Mouse (Mus musculus): ENCODE data around the gene Cfap77. TPM values are rescaled to one million over a fixed set of nuclear protein-coding genes. Genes with fewer than 3 reads are reported as not detected.

Gene Cfap77
- polyA plus RNA-seq, 1 experiment from 2014 or later, result 0.79 TPM

DNA sequence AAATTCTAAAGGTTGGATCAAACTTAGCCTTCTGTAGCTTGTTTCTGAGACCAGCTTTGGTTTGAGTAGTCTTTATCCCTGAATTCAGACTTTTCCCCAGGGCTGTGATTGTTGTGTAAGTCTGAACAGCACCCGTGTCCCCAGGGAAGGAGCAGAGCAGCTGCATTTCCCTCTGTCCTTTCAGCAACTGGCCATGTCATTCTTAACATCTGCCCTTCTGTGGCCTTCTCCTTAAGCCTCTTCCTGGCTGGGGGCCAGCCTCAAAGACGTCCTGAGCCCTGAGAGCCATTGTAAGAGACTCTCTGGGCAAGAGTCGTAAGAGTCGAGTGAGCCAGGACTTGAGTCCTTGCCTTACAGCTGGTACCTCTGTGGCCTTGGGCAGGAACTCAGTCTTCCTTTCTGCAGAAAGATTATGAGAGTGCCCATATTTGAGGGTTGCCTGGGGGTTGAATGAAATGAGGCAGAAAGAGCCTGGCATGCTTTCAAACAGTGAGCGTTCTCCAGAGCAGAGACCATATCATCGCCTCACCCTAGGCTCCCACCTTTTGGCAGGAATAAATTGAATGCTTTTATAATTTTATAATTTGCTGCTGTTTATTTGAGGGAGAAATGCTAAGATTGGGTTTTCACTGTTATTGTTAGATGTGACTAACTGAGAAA is 171.9 kb downstream of the Cfap77 start:
- peak; percentile 64 for DNase-seq (ENCODE audit: low spot score)
- Histone ChIP-seq H3K4me1 (ENCODE audit: control insufficient read depth, insufficient read depth, low read length) (no peaks in the 10 kb centered on the region), H3K9me3 (ENCODE audit: control insufficient read depth, low read length) (no peaks in the 10 kb centered on the region), H3K4me2 (ENCODE audit: low read depth, low read length) (no peak overlapping the region), H3K27me3 (replicated peaks; ENCODE audit: control insufficient read depth, insufficient read depth, low read length) (no peaks in the 10 kb centered on the region), H3K4me3 (ENCODE audit: low read depth, low read length) (no peak overlapping the region), H3K36me3 (ENCODE audit: control insufficient read depth, insufficient read depth, low read length) (peaks cover 66% of the 10 kb centered on the region), H3K27ac (replicated peaks; ENCODE audit: low read depth, low read length) (no peak overlapping the region), H3K9ac (ENCODE audit: low read depth, low read length) (no peak overlapping the region)
- no peak for ATAC-seq (ENCODE audit: low read depth)
- 74% methylated on average over 6 of the region's 6 CpGs for WGBS

DNA sequence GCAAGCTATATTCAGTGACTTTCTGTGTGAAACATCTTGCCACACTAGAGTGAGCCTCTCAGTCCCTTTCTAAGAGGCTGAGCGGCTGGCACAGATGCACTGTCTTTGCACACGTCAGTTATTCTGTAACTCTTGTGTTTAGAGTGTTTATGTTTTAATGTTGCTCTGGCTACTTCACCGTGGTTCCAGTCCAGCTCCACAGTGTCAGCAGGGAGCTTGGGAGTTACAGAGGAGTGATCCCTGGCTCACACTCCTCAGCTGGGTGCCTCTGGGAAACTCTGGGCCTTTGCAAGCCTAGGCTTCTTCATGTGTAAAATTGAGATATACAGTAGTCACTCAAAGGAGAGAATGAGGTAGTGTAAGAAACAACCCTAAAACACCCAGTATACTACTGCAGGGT is 172.8 kb downstream of the Cfap77 start:
- H3K36me3 ChIP-seq (ENCODE audit: control insufficient read depth, insufficient read depth, low read length), result peaks cover 65% of the 10 kb centered on the region
- H3K9ac ChIP-seq (ENCODE audit: low read depth, low read length), result no peak overlapping the region
- H3K27ac ChIP-seq (replicated peaks; ENCODE audit: low read depth, low read length), result no peak overlapping the region
- DNase-seq (ENCODE audit: low spot score) (no peak), ATAC-seq (ENCODE audit: low read depth) (no peak)
- H3K4me2 ChIP-seq (ENCODE audit: low read depth, low read length), result no peak overlapping the region
- no peak overlapping the region for H3K4me3 ChIP-seq (ENCODE audit: low read depth, low read length)
- H3K4me1 ChIP-seq (ENCODE audit: control insufficient read depth, insufficient read depth, low read length), result no peaks in the 10 kb centered on the region
- H3K27me3 ChIP-seq (replicated peaks; ENCODE audit: control insufficient read depth, insufficient read depth, low read length), result no peaks in the 10 kb centered on the region
- no peaks in the 10 kb centered on the region for H3K9me3 ChIP-seq (ENCODE audit: control insufficient read depth, low read length)
- 86% methylated on average over 3 of the region's 3 CpGs for WGBS

DNA sequence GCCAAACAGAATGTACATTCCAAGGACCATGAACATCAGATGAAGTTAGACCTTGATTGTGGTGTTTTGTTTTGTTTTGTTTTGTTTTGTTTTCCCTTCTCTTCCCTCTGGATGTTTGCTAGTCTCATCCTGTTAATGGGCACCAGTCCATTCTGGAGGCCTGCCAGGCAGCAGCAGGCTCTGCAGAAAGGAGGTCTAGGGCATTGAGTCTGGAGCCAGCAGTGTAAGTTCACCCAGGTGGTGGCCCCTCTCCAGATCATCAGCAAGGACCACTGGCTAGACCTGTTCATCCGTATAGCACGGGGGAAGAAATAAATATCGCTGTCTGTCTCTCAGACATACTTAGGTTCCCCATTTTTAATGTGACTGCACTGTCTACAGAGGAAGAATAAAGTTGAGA is 173.6 kb downstream of the Cfap77 start:
- Histone ChIP-seq H3K9me3 (ENCODE audit: control insufficient read depth, low read length) (no peaks in the 10 kb centered on the region), H3K9ac (ENCODE audit: low read depth, low read length) (no peak overlapping the region), H3K36me3 (ENCODE audit: control insufficient read depth, insufficient read depth, low read length) (peaks cover 66% of the 10 kb centered on the region), H3K4me2 (ENCODE audit: low read depth, low read length) (no peak overlapping the region), H3K27ac (replicated peaks; ENCODE audit: low read depth, low read length) (no peak overlapping the region), H3K4me1 (ENCODE audit: control insufficient read depth, insufficient read depth, low read length) (no peaks in the 10 kb centered on the region), H3K4me3 (ENCODE audit: low read depth, low read length) (no peak overlapping the region), H3K27me3 (replicated peaks; ENCODE audit: control insufficient read depth, insufficient read depth, low read length) (no peaks in the 10 kb centered on the region)
- DNase-seq (ENCODE audit: low spot score) (no peak), ATAC-seq (ENCODE audit: low read depth) (no peak)
- WGBS, result 96% methylated on average over 3 of the region's 3 CpGs

Other genes with a start within 250 kb of the Cfap77 start
- 20.5 and 20.6 TPM in 2 replicates for gene Gtf3c4, start 214.7 kb downstream of the Cfap77 start, polyA plus RNA-seq (2014; fragmentation: Nextera tagmentation; extraction: Ambion mirVana)
- 12.7 and 13.3 TPM in 2 replicates for gene Ddx31, start 214.7 kb downstream of the Cfap77 start, polyA plus RNA-seq (2014; fragmentation: Nextera tagmentation; extraction: Ambion mirVana)
- gene Barhl1, start 138.4 kb downstream of the Cfap77 start, polyA plus RNA-seq (2014; fragmentation: Nextera tagmentation; extraction: Ambion mirVana), result 0.11 TPM in 1 of 2 replicates, not detected in the other
- gene Ttf1, start 5.2 kb upstream of the Cfap77 start, polyA plus RNA-seq (2014; fragmentation: Nextera tagmentation; extraction: Ambion mirVana), result 7.0 and 7.4 TPM in 2 replicates
- 9.3 and 11.6 TPM in 2 replicates for gene Setx, start 69.1 kb upstream of the Cfap77 start, polyA plus RNA-seq (2014; fragmentation: Nextera tagmentation; extraction: Ambion mirVana)
- 0.85 and 1.0 TPM in 2 replicates for gene Ntng2, start 197.9 kb upstream of the Cfap77 start, polyA plus RNA-seq (2014; fragmentation: Nextera tagmentation; extraction: Ambion mirVana)

Measured in embryonic facial prominence, embryonic 14.5 days (tissue).